Mouse (Mus musculus) frontal cortex, postnatal 25 days (tissue): ENCODE results near the gene Gch1.

ENCODE experiments used
- DNase-seq, 2 experiments: peaks; one replicate each; pipeline ENCODE4 v3.0.0; 2022; ENCODE audit warnings: low spot score in 2 of 2

Gch1 gene

GRCm38 (mm10) chr14:47188848-47189634 lies at the start of gene Gch1:
TSS of gene Gch1 (minus strand) at chr14:47189413.
- DNase-seq, result peak; percentile 44 to 55

GRCm38 (mm10) chr14:47237286-47237685 lies 48.1 kb upstream of the Gch1 start:
- no peak for DNase-seq

- no peak for DNase-seq
Measured at GRCm38 (mm10) chr14:47236491-47236890, 47.3 kb upstream of the Gch1 start.

DNA sequence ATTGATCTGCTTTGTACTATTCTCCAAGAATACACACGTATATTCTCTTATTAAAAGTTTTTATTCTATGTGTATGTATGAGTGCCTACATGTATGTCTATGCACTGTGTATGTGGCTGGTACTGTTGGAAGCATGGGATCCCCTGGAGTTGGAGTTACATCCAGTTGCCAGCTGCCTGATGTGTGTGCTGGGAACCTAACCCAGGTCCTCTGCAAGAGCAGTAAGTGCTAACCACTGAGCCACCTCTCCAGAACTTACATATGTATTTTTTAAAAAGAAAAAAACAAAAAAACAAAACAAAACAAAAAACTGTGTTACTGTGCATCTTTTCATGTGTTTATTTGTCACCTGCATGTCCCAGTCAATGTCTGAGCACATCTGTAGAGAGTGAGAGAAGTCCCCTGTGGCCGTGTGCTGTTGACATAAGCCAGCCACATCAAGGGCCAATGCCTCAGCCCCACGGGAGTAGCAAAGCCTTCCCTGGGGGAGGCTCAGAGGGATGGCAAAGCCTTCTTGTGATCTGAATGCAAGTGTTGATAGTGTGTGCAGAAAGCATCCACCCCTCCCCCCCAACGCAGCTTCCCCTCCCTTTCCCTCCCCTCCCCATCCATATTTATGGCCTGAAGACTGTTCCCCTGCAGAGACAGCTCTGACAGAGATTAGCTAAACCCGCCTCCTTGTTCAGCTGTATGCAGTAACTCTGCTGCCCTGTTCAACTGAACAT lies 45.5 kb upstream of the Gch1 start:
- DNase-seq, result no peak

DNA sequence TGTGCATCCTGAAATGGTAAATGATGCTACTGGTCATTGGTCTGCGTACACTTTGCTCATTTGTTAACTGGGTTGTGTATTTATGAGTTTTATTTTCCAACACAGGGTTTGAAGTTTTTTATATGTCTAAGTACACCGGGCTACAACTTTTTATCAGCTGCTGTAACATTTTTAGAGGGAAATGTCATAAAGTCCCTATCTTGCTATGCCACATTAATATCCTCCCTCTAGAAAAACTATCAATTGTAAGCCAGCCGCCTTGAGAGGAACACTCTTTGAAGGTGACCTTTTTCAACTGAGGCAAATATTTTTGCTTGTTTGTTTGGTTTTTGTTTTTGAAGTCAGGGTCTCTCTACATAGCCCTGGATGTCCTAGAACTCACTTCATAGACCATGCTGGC lies 44.8 kb upstream of the Gch1 start:
- no peak for DNase-seq

DNA sequence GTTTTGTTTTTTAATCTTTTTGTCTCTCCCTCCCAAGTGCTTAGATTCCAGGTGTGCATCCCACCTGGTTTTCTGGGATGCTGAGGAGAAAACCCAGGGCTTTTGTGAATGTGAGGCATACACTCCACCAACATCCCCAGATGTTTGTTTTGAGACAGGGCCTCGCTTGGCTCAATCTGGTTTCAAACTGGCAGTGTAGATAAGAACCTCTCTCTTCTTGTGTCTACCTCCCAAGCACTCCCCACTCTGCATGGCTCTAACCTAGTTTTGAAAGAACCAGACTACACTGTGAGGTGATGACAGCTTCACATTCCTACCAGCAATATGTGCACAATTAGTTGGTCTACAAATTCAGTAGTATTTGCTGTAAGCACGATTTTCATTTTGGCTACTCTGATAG lies 44.4 kb upstream of the Gch1 start:
- no peak for DNase-seq

DNA sequence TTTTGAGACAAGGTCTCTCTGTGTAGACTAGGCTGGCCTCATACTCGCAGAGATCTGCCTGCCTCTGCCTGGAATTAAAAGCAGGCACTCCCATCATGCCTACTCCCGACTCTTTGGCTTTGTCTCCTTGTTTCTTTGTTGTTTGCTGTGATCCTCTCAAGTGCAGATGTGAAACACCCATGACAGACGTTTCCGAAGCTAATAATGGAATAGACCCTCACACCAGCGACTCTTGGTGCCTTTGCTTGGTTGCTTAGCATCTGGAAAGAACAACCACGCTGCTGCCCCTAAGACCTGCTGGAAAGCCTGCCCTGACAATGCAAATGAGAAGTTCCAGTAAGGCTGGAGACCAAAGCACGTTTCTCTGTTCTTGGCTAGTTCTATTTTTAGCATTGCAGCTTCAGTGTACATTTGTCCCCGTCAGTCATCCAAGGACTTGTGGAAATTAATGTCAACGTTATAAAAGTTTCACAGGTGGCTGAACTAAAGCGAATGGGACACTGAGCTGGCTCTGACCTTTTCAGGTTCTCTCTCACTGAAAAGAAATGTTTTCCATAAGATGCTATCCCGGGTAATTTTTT lies 40.7 kb upstream of the Gch1 start:
- no peak for DNase-seq

DNA sequence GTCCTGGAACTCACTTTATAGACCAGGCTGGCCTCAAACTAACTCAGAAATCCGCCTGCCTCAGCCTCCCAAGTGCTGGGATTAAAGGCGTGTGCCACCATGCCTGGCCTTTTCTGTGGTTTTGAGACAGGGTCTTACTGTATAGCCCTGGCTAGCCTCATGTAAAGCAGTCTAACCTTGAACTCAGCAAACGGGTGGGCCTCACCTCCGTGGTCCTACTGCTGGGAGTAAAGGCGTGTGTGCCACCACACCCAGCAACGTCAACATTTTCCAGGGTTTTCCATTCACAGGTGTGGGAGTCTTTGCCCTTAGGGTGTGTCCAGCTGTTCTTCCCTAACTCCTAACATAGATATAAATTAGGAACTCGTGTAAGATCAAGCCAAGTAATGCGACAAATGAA lies 36.7 kb upstream of the Gch1 start:
- DNase-seq, result no peak

DNA sequence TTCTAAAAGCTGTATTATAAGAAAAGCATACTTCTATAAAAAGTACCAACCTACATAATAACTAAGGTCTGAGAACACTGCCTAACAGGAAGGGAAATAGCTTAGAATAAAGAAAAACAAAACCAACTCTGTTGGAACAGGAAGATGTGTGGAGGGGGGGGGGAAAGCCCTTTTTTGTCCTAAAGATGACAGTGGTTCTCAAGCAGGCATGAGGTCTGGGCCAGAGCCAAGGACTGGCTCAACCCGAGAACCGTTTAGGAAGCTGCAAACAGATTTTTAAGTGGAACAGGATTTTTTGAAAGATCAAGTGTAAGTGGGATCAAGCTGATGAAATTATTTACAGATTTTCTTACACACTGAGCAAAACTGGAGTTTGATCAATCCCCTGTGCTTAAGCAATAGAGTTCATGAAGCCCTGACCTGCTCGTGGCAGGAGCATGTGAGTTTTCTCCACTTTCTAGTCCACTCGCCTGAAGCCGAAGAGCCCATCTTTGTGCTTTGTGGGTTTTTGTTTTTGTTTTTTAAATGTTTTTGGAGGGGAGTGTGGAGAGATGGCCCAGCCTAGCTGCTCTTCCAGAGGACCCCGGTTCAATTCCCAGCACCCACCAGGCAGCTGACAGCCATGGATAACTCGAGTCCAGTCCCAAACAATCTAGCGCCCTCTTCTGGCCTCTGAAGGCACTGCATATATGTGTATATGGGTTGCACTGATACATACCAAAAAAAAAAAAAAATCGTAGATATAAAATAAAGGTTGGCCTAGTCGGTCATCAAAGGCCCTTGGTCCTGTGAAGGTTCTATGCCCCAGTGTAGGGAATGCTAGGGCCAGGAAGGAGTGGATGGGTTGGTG lies 35.5 kb upstream of the Gch1 start:
- DNase-seq, result no peak

- no peak for DNase-seq
Measured at GRCm38 (mm10) chr14:47222631-47223450, 33.6 kb upstream of the Gch1 start.

GRCm38 (mm10) chr14:47221567-47221966 lies 32.4 kb upstream of the Gch1 start:
- DNase-seq, result no peak

DNA sequence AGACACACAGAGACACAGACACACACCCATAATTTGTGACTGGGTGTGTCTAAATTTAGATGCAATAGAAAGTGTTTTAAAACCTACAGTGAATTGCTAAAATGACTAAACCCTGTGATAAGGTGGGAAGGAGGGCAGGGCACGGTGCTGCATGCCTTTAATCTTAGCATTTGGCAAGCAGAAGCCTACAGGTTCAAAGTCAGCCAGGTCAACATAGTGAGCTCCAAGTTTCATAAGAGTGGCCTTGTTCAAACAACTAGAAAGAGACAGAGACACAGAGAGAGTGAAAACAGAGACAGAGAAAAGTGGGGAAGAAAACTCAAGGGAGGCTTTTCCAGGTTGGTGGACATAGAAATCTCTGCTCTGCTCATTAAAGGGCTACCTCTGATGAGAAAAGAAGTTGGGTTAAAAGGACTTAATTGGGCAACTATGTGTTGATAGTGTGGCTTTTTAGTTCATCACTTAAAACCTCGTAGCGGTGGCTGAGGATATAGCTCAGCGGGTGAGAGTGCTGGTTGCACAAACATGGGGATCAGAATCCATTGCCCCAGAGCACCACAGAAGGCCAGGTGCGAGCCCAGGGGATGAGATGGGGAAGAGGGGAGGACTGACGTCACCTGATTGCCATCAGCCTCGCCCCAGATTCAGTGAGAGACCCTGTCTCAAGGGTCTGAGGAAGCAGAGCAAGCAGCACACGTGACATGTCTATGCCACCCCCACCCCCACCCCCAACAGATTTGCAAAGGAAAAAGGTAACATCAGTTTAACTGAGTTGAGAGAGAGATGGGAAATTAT lies 31.2 kb upstream of the Gch1 start:
- DNase-seq, result no peak

GRCm38 (mm10) chr14:47218766-47219606 lies 29.8 kb upstream of the Gch1 start:
- no peak for DNase-seq

- DNase-seq, result no peak
Measured at GRCm38 (mm10) chr14:47216541-47216940, 27.3 kb upstream of the Gch1 start.

GRCm38 (mm10) chr14:47214367-47214766 lies 25.2 kb upstream of the Gch1 start:
- no peak for DNase-seq

GRCm38 (mm10) chr14:47213305-47213704 lies 24.1 kb upstream of the Gch1 start:
- DNase-seq, result no peak

- DNase-seq, result no peak
Measured at GRCm38 (mm10) chr14:47209669-47210164, 20.5 kb upstream of the Gch1 start.

- DNase-seq, result no peak
Measured at GRCm38 (mm10) chr14:47208564-47209493, 19.6 kb upstream of the Gch1 start.
